Mouse (Mus musculus) liver, embryonic 16.5 days (tissue): ENCODE data around the gene Tns2. TPM values are rescaled to one million over a fixed set of nuclear protein-coding genes. Genes with fewer than 3 reads are reported as not detected.

Source experiments
- ATAC-seq: fragments of 200-750 bp; cut with Nextera tagmentation; 2 replicates; pipeline ENCODE4 v1.8.0; 2017; ENCODE audit warnings: low read depth, mild to moderate bottlenecking, moderate number of reproducible peaks, moderate library complexity
- H3K27ac ChIP-seq: fragments of 300-500 bp; sonication (generic); 2 replicates; pipeline ENCODE4 v1.5.1; 2014; ENCODE audit warnings: mild to moderate bottlenecking, low read length
- H3K27me3 ChIP-seq: fragments of 300-500 bp; sonication (generic); 2 replicates; pipeline ENCODE4 v1.6.1; 2014; ENCODE audit warnings: low read depth, low read length, mixed read lengths; ENCODE audit not compliant: control insufficient read depth, insufficient read depth
- H3K36me3 ChIP-seq: fragments of 300-500 bp; sonication (generic); 2 replicates; pipeline ENCODE4 v1.6.1; 2014; ENCODE audit warnings: mild to moderate bottlenecking; ENCODE audit not compliant: control insufficient read depth, insufficient read depth
- H3K4me1 ChIP-seq: fragments of 300-500 bp; sonication (generic); 2 replicates; pipeline ENCODE4 v1.6.1; 2014; ENCODE audit warnings: low read depth, low read length, mixed read lengths; ENCODE audit not compliant: control insufficient read depth
- H3K4me2 ChIP-seq: fragments of 300-500 bp; sonication (generic); 2 replicates; pipeline ENCODE4 v1.6.1; 2014; ENCODE audit warnings: low read depth, low read length, mixed read lengths
- H3K4me3 ChIP-seq: fragments of 300-500 bp; sonication (generic); 2 replicates; pipeline ENCODE4 v1.5.1; 2014; ENCODE audit warnings: low read depth, mild to moderate bottlenecking, low read length
- H3K9ac ChIP-seq: fragments of 300-500 bp; sonication (generic); 2 replicates; pipeline ENCODE4 v1.6.1; 2014; ENCODE audit warnings: low read depth, low read length
- H3K9me3 ChIP-seq: fragments of 300-500 bp; sonication (generic); replicated peaks from 2 replicates; pipeline ENCODE4 v1.6.1; 2016; ENCODE audit warnings: low read length; ENCODE audit not compliant: control insufficient read depth
- WGBS: fragments of 180-500 bp; shearing (Covaris S2); extraction: QIAGEN DNeasy Blood & Tissue Kit; methylation state at CpG from one replicate; pipeline ENCODE4 v1.1.7; 2014; ENCODE audit not compliant: insufficient replicate concordance; 5-methylcytosine and 5-hydroxymethylcytosine counted together
- polyA plus RNA-seq: library from polyadenylated mRNA; unstranded; fragments of >200 nt; fragmentation: Nextera tagmentation; extraction: Ambion mirVana; gene quantifications from 2 replicates; pipeline ENCODE4 v1.2.1, GENCODE M21; 2015

Gene Tns2
- 6.2 and 6.8 TPM in 2 replicates for polyA plus RNA-seq

- no peaks in the 10 kb centered on the region for H3K9me3 ChIP-seq
- peak within 1 kb of the TSS; percentile 50 for H3K27ac ChIP-seq
- H3K36me3 ChIP-seq: peaks cover 5% of the 10 kb centered on the region
- WGBS: under 1% methylated on average over 73 of the region's 82 CpGs
- peaks cover 17% of the 10 kb centered on the region for H3K27me3 ChIP-seq
- H3K4me1 ChIP-seq: peaks cover 31% of the 10 kb centered on the region
- peak; percentile 63 for ATAC-seq
- H3K4me2 ChIP-seq: peak within 1 kb of the TSS; percentile 86
- peak within 1 kb of the TSS; percentile 44 for H3K9ac ChIP-seq
- H3K4me3 ChIP-seq: peak within 1 kb of the TSS; percentile 62
Observed at GRCm38 (mm10) chr15:102100161-102100981, at the start of gene Tns2. Tns2 (plus strand) TSS chr15:102100413.

GRCm38 (mm10) chr15:102051920-102052683, 48.1 kb upstream of the Tns2 start:
- Histone ChIP-seq H3K36me3 (no peaks in the 10 kb centered on the region), H3K9ac (peak overlapping the region; percentile 52), H3K4me2 (peak overlapping the region; percentile 54), H3K4me3 (peak overlapping the region; percentile 47), H3K9me3 (no peaks in the 10 kb centered on the region), H3K4me1 (no peaks in the 10 kb centered on the region), H3K27me3 (peaks cover 6% of the 10 kb centered on the region; the same call in 1 of the 2 replicates), H3K27ac (peak overlapping the region; percentile 10; the same call in 1 of the 2 replicates)
- ATAC-seq: peak; percentile 35; the same call in 1 of the 2 replicates
- 2% methylated on average over 31 of the region's 33 CpGs for WGBS

- Histone ChIP-seq H3K4me1 (no peaks in the 10 kb centered on the region), H3K27ac (no peak overlapping the region), H3K4me3 (no peak overlapping the region), H3K36me3 (no peaks in the 10 kb centered on the region), H3K9ac (no peak overlapping the region), H3K4me2 (no peak overlapping the region), H3K27me3 (peaks cover 4% of the 10 kb centered on the region; the same call in 1 of the 2 replicates), H3K9me3 (no peaks in the 10 kb centered on the region)
- ATAC-seq: no peak
- 67% methylated on average over 15 of the region's 15 CpGs for WGBS
Observed at GRCm38 (mm10) chr15:102056495-102057174, 43.6 kb upstream of the Tns2 start.

- Histone ChIP-seq H3K9me3 (no peaks in the 10 kb centered on the region), H3K27ac (no peak overlapping the region), H3K4me2 (no peak overlapping the region), H3K36me3 (no peaks in the 10 kb centered on the region), H3K27me3 (peaks cover 7% of the 10 kb centered on the region), H3K9ac (no peak overlapping the region), H3K4me3 (no peak overlapping the region), H3K4me1 (peaks cover 4% of the 10 kb centered on the region)
- WGBS: 4% methylated on average over 20 of the region's 20 CpGs
- peak; percentile 78 for ATAC-seq
Observed at GRCm38 (mm10) chr15:102065661-102066325, 34.4 kb upstream of the Tns2 start.

DNA sequence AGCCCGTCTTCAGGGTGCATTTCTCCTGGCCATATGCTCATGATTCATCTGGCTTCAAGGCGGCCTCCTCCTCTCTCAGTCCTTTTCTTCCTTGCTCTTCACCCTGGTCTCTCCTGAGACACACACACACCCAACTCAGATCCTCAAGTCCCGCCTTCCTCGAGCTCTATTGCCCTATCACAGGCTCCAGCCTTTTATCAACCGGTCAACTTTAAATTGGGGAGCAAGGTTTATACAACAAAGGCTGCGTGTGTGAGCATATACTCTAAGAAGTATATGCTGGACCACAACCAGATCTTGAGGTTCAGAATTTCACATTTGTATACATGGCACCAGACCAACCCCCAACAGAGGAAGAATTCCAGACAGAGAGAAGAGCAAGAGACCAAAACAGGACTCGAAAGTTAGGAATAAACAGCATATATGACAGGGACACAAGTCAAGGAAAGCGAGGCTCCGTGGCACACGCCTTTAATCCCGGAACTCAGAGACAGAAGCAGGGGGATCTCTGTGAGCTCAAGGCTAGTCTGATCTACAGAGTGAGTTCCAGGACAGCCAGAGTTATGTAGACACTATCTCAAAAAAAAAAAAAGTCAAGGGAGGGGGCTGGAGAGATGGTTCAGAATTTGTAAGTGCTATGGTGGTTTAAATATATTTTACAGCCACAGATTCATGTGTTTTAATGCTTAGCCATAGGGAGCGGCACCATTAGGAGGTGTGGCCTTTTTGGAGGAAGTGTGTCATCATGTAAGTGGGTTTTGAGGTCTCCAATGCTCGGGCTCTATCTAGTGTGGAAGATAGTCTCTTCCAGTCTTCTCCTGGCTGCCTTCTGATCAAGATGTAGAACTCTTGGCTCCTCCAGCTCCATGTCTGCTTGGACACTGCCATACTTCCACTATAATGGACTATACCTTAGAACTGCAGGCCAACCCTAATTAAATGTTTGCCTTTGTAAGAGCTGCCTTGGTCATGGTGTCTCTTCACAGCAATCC, 29.4 kb upstream of the Tns2 start:
- Histone ChIP-seq H3K27me3 (peaks cover 7% of the 10 kb centered on the region), H3K9me3 (no peaks in the 10 kb centered on the region), H3K4me1 (peaks cover 11% of the 10 kb centered on the region), H3K4me2 (no peak overlapping the region), H3K27ac (no peak overlapping the region), H3K36me3 (no peaks in the 10 kb centered on the region), H3K4me3 (no peak overlapping the region), H3K9ac (no peak overlapping the region)
- ATAC-seq: no peak
- 56% methylated on average over 13 of the region's 13 CpGs for WGBS

GRCm38 (mm10) chr15:102072963-102073558, 27.2 kb upstream of the Tns2 start:
- no peaks in the 10 kb centered on the region for H3K36me3 ChIP-seq
- ATAC-seq: no peak
- peak overlapping the region; percentile 47 for H3K9ac ChIP-seq
- H3K4me3 ChIP-seq: peak overlapping the region; percentile 85
- H3K4me2 ChIP-seq: peak overlapping the region; percentile 86
- 15% methylated on average over 6 of the region's 6 CpGs for WGBS
- no peaks in the 10 kb centered on the region for H3K9me3 ChIP-seq
- H3K27me3 ChIP-seq: no peaks in the 10 kb centered on the region
- H3K27ac ChIP-seq: peak overlapping the region; percentile 42; the same call in 1 of the 2 replicates
- peaks cover 14% of the 10 kb centered on the region for H3K4me1 ChIP-seq

DNA sequence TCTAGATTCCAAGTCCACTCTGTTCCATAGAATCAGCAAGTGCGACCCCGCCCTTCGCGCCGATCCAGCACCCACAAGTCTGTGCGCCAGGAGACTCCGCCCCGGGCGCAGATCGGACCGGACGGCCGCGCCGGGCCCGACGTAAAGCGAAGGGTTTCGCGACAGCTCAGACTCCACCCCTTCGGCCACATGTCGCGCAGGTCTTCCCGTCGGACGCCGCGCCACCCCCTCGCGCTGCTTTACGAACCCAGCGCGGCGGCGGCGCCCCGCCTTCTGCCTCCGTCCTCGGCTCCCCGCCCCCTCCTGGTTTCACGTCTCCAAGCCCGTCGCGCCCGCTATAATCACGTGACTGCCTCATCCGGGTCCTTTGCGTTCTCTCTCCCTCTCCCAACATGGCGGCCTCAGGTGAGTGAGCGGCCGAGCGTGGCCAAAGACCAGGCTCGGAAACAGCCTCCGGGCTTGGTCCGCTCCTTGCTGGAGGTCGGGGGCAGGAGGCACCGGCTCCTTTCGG, 26.6 kb upstream of the Tns2 start, which contains the start of gene Eif4b:
Gene Eif4b (plus strand): TSS at position 215 of the 511 bp plus-strand sequence.
- peak within 1 kb of the TSS; percentile 93 for H3K9ac ChIP-seq
- ATAC-seq: peak; percentile 95
- WGBS: under 1% methylated on average over 58 of the region's 58 CpGs

More for the DNA sequence above, 26.6 kb upstream of the Tns2 start, which contains the start of gene Eif4b:
- Histone ChIP-seq H3K9me3 (no peaks in the 10 kb centered on the region), H3K4me1 (peaks cover 16% of the 10 kb centered on the region), H3K36me3 (no peaks in the 10 kb centered on the region; the same call in 1 of the 2 replicates), H3K27me3 (no peaks in the 10 kb centered on the region), H3K4me3 (peak within 1 kb of the TSS; percentile 85), H3K27ac (peak within 1 kb of the TSS; percentile 91), H3K4me2 (peak within 1 kb of the TSS; percentile 86)
